Mouse (Mus musculus): Measurements from ENCODE around the gene Zfp940.

DNA sequence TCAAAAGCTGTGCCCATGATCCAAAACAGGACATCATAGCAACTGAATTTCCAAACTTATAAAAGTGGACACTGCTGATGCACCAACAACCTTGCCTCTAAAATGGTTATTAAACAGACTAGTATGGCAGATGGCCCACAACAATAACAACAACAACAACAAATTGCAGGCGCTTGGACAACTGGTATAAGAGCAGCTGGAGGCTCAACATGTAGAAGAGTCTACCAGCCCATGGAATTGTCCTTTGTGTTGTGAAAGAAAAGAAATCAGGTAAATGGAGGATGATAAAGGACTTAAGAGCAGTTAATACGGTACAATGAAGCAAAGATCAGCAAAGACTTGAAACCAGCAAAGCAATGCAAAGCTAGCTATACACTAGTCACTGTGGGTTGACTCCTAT lies 39.1 kb downstream of the Zfp940 start:
- TF ChIP-seq TAL1 (IDR thresholded peaks at IDR 0.05; ENCODE audit: low read length) (no peak), GATA1 (IDR thresholded peaks at IDR 0.05; ENCODE audit: low read length) (no peak)

Measured in erythroblast, embryonic 14.5 days (primary cell).